Mouse (Mus musculus) heart, postnatal 0 days (tissue): ENCODE measurements around the gene Actr3.

Experiments used
- CTCF ChIP-seq: IDR thresholded peaks from 2 replicates; pipeline ENCODE4 v1.5.1; 2016; ENCODE audit warnings: antibody characterized with exemption, control low read depth, low read depth
- EP300 ChIP-seq: IDR thresholded peaks from 2 replicates; pipeline ENCODE4 v1.6.1; 2016; ENCODE audit warnings: antibody characterized with exemption, low read depth

- TF ChIP-seq CTCF, result no peak
- TF ChIP-seq EP300, result no peak
These were observed 43.1 kb upstream of the Actr3 start for GRCm38 (mm10) chr1:125478588-125478987.
